Mouse (Mus musculus): ENCODE measurements around the gene Ppm1e. TPM values are rescaled to one million over a fixed set of nuclear protein-coding genes. Genes with fewer than 3 reads are reported as not detected.

Ppm1e gene
- polyA plus RNA-seq, 1 experiment from 2014 or later = 2.6 TPM

DNA sequence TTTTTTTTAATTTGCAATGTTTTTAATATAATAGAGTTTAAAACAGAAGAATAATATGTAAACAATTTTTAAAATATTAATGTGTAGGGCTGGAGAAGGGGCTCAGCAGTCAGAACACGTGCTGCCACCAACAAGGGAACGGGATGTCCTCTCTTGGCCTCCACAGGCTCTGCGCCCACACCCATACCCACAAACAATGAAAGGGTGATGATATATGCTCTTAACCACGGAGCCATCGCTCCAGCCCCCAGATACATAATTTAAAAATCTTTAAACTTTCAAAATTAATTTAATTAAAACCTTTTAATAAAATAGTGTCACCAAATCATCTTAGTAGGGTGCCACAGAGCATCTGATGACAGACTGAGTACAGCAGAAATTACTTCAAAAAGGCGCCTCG is 8.2 kb upstream of the Ppm1e start:
- Histone ChIP-seq H3K9ac (ENCODE audit: low read length) (no peak overlapping the region), H3K36me3 (ENCODE audit: control insufficient read depth, insufficient read depth, low read length) (no peaks in the 10 kb centered on the region), H3K4me1 (ENCODE audit: control insufficient read depth, insufficient read depth, low read length) (no peaks in the 10 kb centered on the region), H3K9me3 (ENCODE audit: control insufficient read depth, low read length) (no peaks in the 10 kb centered on the region), H3K4me2 (ENCODE audit: low read depth, severe bottlenecking) (no peak overlapping the region), H3K4me3 (ENCODE audit: low read depth, low read length) (no peak overlapping the region), H3K27me3 (ENCODE audit: control insufficient read depth, insufficient read depth, low read length) (no peaks in the 10 kb centered on the region), H3K27ac (replicated peaks; ENCODE audit: low read depth, low read length) (no peak overlapping the region)
- no peak for DNase-seq (ENCODE audit: low spot score)
- WGBS = 90% methylated on average over 7 of the region's 7 CpGs
- ATAC-seq (ENCODE audit: insufficient number of reproducible peaks, low FRiP score, low TSS enrichment, low read depth) = no peak

DNA sequence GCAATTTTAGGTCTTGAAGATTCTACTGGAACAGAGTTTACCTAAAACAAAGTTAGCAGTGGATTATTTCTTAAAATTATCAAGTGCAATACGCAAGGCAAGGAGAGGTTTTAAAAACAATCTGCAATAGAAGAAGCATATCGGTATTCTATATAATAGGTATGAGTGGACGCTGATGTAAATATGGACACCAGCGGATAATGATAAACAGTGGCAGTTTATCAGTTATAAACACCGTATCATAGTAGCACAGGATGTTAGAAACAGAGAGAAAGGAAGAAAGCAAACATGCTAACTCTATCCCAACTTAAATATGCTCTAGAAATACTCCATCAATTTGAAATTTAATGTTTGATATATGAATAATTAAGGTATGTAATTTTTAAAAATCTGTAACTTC is 6.3 kb upstream of the Ppm1e start:
- WGBS = 94% methylated on average over 5 of the region's 5 CpGs
- Histone ChIP-seq H3K27me3 (ENCODE audit: control insufficient read depth, insufficient read depth, low read length) (peaks cover under 1% of the 10 kb centered on the region; the same call in 1 of the 2 replicates), H3K36me3 (ENCODE audit: control insufficient read depth, insufficient read depth, low read length) (no peaks in the 10 kb centered on the region), H3K9ac (ENCODE audit: low read length) (no peak overlapping the region), H3K4me3 (ENCODE audit: low read depth, low read length) (no peak overlapping the region), H3K4me1 (ENCODE audit: control insufficient read depth, insufficient read depth, low read length) (no peaks in the 10 kb centered on the region), H3K27ac (replicated peaks; ENCODE audit: low read depth, low read length) (no peak overlapping the region), H3K4me2 (ENCODE audit: low read depth, severe bottlenecking) (no peak overlapping the region), H3K9me3 (ENCODE audit: control insufficient read depth, low read length) (no peaks in the 10 kb centered on the region)
- no peak for ATAC-seq (ENCODE audit: insufficient number of reproducible peaks, low FRiP score, low TSS enrichment, low read depth)
- no peak for DNase-seq (ENCODE audit: low spot score)

DNA sequence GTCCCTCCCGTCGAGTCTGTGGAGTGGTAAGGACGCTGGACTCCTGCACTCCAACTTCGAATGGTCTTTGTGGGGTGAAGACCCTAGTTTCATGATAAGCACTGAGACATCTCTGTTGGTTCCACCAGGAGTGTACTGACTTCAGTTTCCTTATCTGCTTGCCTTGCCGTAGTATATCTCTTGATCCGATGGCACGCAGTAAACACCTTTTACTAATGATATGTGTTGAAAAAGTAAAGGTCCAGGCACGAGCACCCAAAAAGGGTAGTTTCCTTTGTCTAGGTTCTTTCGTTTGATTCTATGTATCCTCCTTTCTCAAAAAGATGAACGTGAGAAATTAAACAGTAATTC is 414 bp upstream of the Ppm1e start:
- Histone ChIP-seq H3K9me3 (ENCODE audit: control insufficient read depth, low read length) (no peaks in the 10 kb centered on the region), H3K4me1 (ENCODE audit: control insufficient read depth, insufficient read depth, low read length) (peaks cover 11% of the 10 kb centered on the region), H3K27ac (replicated peaks; ENCODE audit: low read depth, low read length) (no peak overlapping the region), H3K36me3 (ENCODE audit: control insufficient read depth, insufficient read depth, low read length) (no peaks in the 10 kb centered on the region), H3K9ac (ENCODE audit: low read length) (peak overlapping the region; percentile 59; the same call in 1 of the 2 replicates), H3K4me3 (ENCODE audit: low read depth, low read length) (peak overlapping the region; percentile 68), H3K4me2 (ENCODE audit: low read depth, severe bottlenecking) (peak overlapping the region; percentile 96), H3K27me3 (ENCODE audit: control insufficient read depth, insufficient read depth, low read length) (peaks cover 20% of the 10 kb centered on the region)
- no peak; the same call in 1 of the 2 replicates for ATAC-seq (ENCODE audit: insufficient number of reproducible peaks, low FRiP score, low TSS enrichment, low read depth)
- DNase-seq (ENCODE audit: low spot score) = no peak
- WGBS = 12% methylated on average over 10 of the region's 10 CpGs

DNA sequence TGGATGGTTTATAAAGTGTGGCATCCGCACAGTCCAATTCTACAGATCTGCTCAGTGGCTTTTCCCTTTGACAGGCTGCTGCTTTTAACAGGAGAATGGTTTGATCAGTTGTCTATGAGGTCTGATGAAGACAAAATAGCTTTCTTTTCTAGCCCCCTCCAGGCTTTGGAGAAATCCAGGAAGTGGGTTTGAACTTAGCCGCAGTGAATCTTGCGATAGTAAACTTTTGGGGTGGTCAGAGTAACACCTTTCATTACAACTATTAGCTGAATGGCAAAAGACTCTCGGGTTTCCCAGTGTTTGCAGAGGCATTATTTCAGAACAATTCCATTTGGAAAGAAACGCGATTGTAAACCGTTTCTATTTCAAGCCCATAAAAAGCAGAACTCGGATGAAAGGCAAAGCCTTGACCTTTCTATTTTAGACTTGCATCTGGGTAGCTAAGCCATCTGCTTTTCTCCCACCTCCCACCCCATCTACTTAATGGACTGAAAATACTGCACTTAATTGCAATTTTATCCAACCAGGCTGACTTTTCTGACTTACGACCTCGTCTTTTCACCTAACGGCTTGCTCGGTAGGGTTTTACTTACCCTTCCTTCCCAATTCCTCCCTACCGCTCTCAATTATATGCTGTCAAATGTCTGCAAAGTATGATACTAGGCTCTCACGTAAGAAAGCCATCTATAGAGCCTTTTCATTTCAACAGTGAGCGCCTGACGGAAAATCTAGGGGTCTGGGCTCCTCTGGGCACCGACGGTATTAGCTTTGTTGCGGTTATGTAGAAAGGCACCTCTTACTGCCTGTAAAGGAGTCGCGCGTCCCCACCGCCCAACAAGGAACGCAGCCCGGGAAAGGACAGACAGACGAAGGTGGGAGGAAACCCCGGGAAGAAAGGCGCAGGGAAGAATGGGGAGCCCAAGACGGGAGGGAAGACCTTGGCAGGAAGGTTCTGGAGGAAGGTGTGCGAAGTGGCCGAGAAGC is 1.2 kb downstream of the Ppm1e start:
- peaks cover 20% of the 10 kb centered on the region for H3K27me3 ChIP-seq (ENCODE audit: control insufficient read depth, insufficient read depth, low read length)
- H3K4me3 ChIP-seq (ENCODE audit: low read depth, low read length) = peak overlapping the region; percentile 68
- peak; percentile 41 for DNase-seq (ENCODE audit: low spot score)
- no peaks in the 10 kb centered on the region for H3K9me3 ChIP-seq (ENCODE audit: control insufficient read depth, low read length)
- 5% methylated on average over 31 of the region's 31 CpGs for WGBS
- H3K9ac ChIP-seq (ENCODE audit: low read length) = peak overlapping the region; percentile 59
- peaks cover 11% of the 10 kb centered on the region for H3K4me1 ChIP-seq (ENCODE audit: control insufficient read depth, insufficient read depth, low read length)
- no peak overlapping the region for H3K27ac ChIP-seq (replicated peaks; ENCODE audit: low read depth, low read length)
- no peaks in the 10 kb centered on the region for H3K36me3 ChIP-seq (ENCODE audit: control insufficient read depth, insufficient read depth, low read length)
- peak overlapping the region; percentile 96 for H3K4me2 ChIP-seq (ENCODE audit: low read depth, severe bottlenecking)
- ATAC-seq (ENCODE audit: insufficient number of reproducible peaks, low FRiP score, low TSS enrichment, low read depth) = no peak

DNA sequence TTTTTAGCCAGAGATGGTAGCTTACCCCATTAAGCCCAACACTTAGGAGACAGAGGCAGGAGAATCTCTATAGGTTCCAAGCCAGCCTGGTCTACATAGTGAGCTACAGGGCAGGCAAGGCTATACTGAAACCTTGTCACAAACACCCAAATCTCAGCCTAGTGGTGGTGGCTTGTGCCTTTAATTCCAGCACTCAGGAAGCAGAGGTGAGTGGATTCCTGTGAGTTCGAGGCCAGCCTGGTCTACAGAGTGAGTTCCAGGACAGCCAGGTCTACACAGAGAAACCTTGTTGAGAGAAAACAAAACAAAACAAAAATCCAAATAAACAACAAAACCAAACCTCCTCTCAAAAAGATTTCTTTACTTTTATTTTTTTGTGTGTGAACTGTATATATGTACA is 4.0 kb downstream of the Ppm1e start:
- 93% methylated on average over 1 of the region's 1 CpGs for WGBS
- Histone ChIP-seq H3K4me1 (ENCODE audit: control insufficient read depth, insufficient read depth, low read length) (peaks cover 11% of the 10 kb centered on the region), H3K9me3 (ENCODE audit: control insufficient read depth, low read length) (no peaks in the 10 kb centered on the region), H3K27me3 (ENCODE audit: control insufficient read depth, insufficient read depth, low read length) (peaks cover 17% of the 10 kb centered on the region), H3K4me2 (ENCODE audit: low read depth, severe bottlenecking) (no peak overlapping the region), H3K4me3 (ENCODE audit: low read depth, low read length) (no peak overlapping the region), H3K27ac (replicated peaks; ENCODE audit: low read depth, low read length) (no peak overlapping the region), H3K36me3 (ENCODE audit: control insufficient read depth, insufficient read depth, low read length) (no peaks in the 10 kb centered on the region), H3K9ac (ENCODE audit: low read length) (no peak overlapping the region)
- DNase-seq (ENCODE audit: low spot score) = no peak
- no peak for ATAC-seq (ENCODE audit: insufficient number of reproducible peaks, low FRiP score, low TSS enrichment, low read depth)

DNA sequence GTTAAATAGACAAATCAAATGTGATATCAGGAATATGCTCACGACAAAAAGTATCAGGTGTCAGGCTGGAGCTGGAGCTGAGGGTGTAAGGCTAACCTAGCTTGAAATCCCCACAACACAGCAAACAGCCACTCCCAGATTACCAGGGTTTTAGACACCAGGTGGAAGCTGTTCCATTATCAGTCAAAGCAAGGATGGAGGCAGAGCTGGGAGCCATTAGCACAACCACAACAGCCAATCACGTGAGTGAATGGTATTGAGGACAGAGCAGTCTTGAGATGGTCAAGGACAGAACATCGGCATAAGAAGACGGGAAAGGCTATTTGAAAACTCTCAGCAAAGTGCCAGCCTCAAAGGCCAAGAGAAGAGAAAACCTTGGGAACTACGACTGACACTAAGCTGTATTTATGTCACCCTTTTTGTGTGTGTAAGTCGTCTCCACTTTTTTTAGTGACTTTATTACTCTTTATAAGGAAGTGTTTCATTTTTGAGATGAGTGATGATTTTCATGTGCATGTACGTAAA is 5.1 kb downstream of the Ppm1e start:
- 82% methylated on average over 7 of the region's 7 CpGs for WGBS
- Histone ChIP-seq H3K4me3 (ENCODE audit: low read depth, low read length) (no peak overlapping the region), H3K4me1 (ENCODE audit: control insufficient read depth, insufficient read depth, low read length) (peaks cover 11% of the 10 kb centered on the region), H3K9me3 (ENCODE audit: control insufficient read depth, low read length) (no peaks in the 10 kb centered on the region), H3K4me2 (ENCODE audit: low read depth, severe bottlenecking) (no peak overlapping the region), H3K9ac (ENCODE audit: low read length) (no peak overlapping the region), H3K27ac (replicated peaks; ENCODE audit: low read depth, low read length) (no peak overlapping the region), H3K27me3 (ENCODE audit: control insufficient read depth, insufficient read depth, low read length) (peaks cover 17% of the 10 kb centered on the region), H3K36me3 (ENCODE audit: control insufficient read depth, insufficient read depth, low read length) (no peaks in the 10 kb centered on the region)
- DNase-seq (ENCODE audit: low spot score) (no peak), ATAC-seq (ENCODE audit: insufficient number of reproducible peaks, low FRiP score, low TSS enrichment, low read depth) (no peak)

DNA sequence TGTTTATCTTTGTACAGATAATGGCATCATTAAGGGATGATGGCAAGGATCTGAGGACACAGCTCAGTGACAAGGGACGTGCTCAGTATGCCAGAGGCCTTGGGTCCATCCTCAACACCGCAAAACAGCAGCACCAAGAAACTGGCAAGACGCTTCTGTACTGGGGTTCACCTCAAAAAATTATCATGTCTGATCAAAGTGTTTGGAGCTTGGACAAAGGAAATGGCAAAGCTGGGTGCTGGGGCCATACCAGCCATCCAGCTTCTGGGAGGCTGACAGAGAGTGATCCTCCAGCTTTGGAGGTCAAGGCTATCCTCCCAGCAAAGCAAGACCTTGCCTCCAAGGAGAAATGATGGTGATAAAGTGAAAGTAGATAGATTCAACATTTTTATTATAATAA is 32.4 kb downstream of the Ppm1e start:
- Histone ChIP-seq H3K4me3 (ENCODE audit: low read depth, low read length) (no peak overlapping the region), H3K27me3 (ENCODE audit: control insufficient read depth, insufficient read depth, low read length) (no peaks in the 10 kb centered on the region), H3K36me3 (ENCODE audit: control insufficient read depth, insufficient read depth, low read length) (no peaks in the 10 kb centered on the region), H3K4me2 (ENCODE audit: low read depth, severe bottlenecking) (no peak overlapping the region), H3K4me1 (ENCODE audit: control insufficient read depth, insufficient read depth, low read length) (no peaks in the 10 kb centered on the region), H3K27ac (replicated peaks; ENCODE audit: low read depth, low read length) (no peak overlapping the region), H3K9me3 (ENCODE audit: control insufficient read depth, low read length) (no peaks in the 10 kb centered on the region), H3K9ac (ENCODE audit: low read length) (no peak overlapping the region)
- ATAC-seq (ENCODE audit: insufficient number of reproducible peaks, low FRiP score, low TSS enrichment, low read depth) (no peak), DNase-seq (ENCODE audit: low spot score) (no peak)
- WGBS = 82% methylated on average over 3 of the region's 3 CpGs

DNA sequence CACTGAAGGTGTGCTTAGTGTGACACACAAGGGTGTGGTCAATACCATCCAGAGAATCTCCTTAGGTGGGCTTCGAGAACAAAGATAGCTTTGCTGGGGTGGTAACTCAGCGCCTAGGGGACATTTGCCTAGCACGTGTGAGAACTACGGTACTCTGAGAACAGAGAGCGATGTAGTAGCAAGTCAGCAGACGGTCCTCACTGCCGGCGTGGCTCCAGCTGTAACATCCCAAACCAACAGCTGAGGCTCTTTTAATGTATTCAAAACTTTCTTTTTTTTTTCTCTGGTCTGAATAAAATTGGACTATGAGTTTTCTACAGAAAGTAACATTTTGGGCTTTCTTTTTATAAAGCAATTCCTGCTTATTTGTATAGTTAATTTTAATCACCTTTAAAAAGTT is 36.3 kb downstream of the Ppm1e start:
- H3K27ac ChIP-seq (replicated peaks; ENCODE audit: low read depth, low read length) = no peak overlapping the region
- ATAC-seq (ENCODE audit: insufficient number of reproducible peaks, low FRiP score, low TSS enrichment, low read depth) (no peak), DNase-seq (ENCODE audit: low spot score) (no peak)
- H3K36me3 ChIP-seq (ENCODE audit: control insufficient read depth, insufficient read depth, low read length) = no peaks in the 10 kb centered on the region
- no peaks in the 10 kb centered on the region for H3K27me3 ChIP-seq (ENCODE audit: control insufficient read depth, insufficient read depth, low read length)
- H3K9ac ChIP-seq (ENCODE audit: low read length) = no peak overlapping the region
- 66% methylated on average over 8 of the region's 8 CpGs for WGBS
- H3K4me3 ChIP-seq (ENCODE audit: low read depth, low read length) = no peak overlapping the region
- no peaks in the 10 kb centered on the region for H3K9me3 ChIP-seq (ENCODE audit: control insufficient read depth, low read length)
- H3K4me2 ChIP-seq (ENCODE audit: low read depth, severe bottlenecking) = no peak overlapping the region
- H3K4me1 ChIP-seq (ENCODE audit: control insufficient read depth, insufficient read depth, low read length) = no peaks in the 10 kb centered on the region

All from limb, embryonic 11.5 days (tissue).